In genomic region chr4:129960180-129960944, GRCm38 (mm10) we compare ENCODE assay signal across 8 mouse cellular contexts. TPM values are rescaled to one million over a fixed set of nuclear protein-coding genes. Genes with fewer than 3 reads are reported as not detected.
DNase-seq lines count a peak whose midpoint lies in the region; ATAC-seq lines count a peak whose summit lies in the region.

No protein-coding gene starts in this region.

- DNase-seq in adrenal gland, adult 18-20 months (ENCODE audit: low spot score in 2 of 2): peak; percentile 59 to 61
- DNase-seq in cerebellum, postnatal 4 days (ENCODE audit: low spot score in 2 of 2): peak; percentile 51 to 71
- peak; percentile 53 for DNase-seq in gastrocnemius, postnatal 10 days
- DNase-seq in left cerebral cortex, adult 8-10 months (ENCODE audit: low spot score in 2 of 2): peak; percentile 72 to 89
- DNase-seq in lung, postnatal 4 days: peak; percentile 71 to 77
- DNase-seq in right cerebral cortex, adult 2 months (ENCODE audit: low spot score in 2 of 2): peak; percentile 84 to 90

- ATAC-seq in inflammation-experienced regulatory T-cells, adult 6 months: peak; percentile 72
- no peak for ATAC-seq in erythroid progenitor cell, adult 5-6 weeks (replicated peaks; ENCODE audit: low FRiP score, poor library complexity, severe bottlenecking)

RNA-seq across cellular contexts. Expression of gene Adgrb2, which starts 24.3 kb away (rescaled TPM):
- 10 to 100 TPM; 20.4 to 23.9 TPM for total RNA-seq in adrenal gland, adult 18-20 months (2021)
- 1 to 10 TPM; 2.5 to 2.6 TPM for total RNA-seq in gastrocnemius, postnatal 10 days (2021)
- polyA plus RNA-seq in inflammation-experienced regulatory T-cells, adult 6 months (2017; shearing (Covaris generic)): 1 to 10 TPM in 1 of 3 experiments, under 1 TPM in 1, not detected in 1; 0.58 to 1.2 TPM
- total RNA-seq in left cerebral cortex, adult 8-10 months (2022): 100 to 1,000 TPM; 349 to 362 (median 356) TPM
- not detected in 2 replicates for total RNA-seq in erythroid progenitor cell, adult 5-6 weeks (2015; ENCODE audit: low replicate concordance)
- not detected in 2 replicates for total RNA-seq in erythroid progenitor cell, adult 5-6 weeks (2017; ENCODE audit: low replicate concordance)

RNA-seq across cellular contexts. Expression of gene Spocd1, which starts 31.3 kb away (rescaled TPM):
- under 1 TPM; 0.51 to 0.53 TPM for total RNA-seq in adrenal gland, adult 18-20 months (2021)
- total RNA-seq in gastrocnemius, postnatal 10 days (2021): not detected
- polyA plus RNA-seq in inflammation-experienced regulatory T-cells, adult 6 months (2017; shearing (Covaris generic)): not detected
- under 1 TPM; 0.26 to 0.94 (median 0.68) TPM for total RNA-seq in left cerebral cortex, adult 8-10 months (2022)
- total RNA-seq in erythroid progenitor cell, adult 5-6 weeks (2015; ENCODE audit: low replicate concordance): 0.36 TPM in 1 of 2 replicates, not detected in the other
- total RNA-seq in erythroid progenitor cell, adult 5-6 weeks (2017; ENCODE audit: low replicate concordance): not detected in 2 replicates

Comparison
In these comparisons a context has a peak if more than half of its experiments do, and no peak if none do; other contexts are left out.
1. RNA of gene Adgrb2, which starts 24.3 kb away (total RNA-seq): 349 to 362 TPM in left cerebral cortex, adult 8-10 months; 20.4 to 23.9 TPM in adrenal gland, adult 18-20 months, 2.5 to 2.6 TPM in gastrocnemius, postnatal 10 days and not detected in erythroid progenitor cell, adult 5-6 weeks; every median in the first group is over 10 times any median in the second.
2. Peak in every context shown above with its lines, with median percentiles within 50 percentile points of each other: DNase-seq.